Mouse (Mus musculus): Measurements from ENCODE around the gene Sufu. TPM values are rescaled to one million over a fixed set of nuclear protein-coding genes. Genes with fewer than 3 reads are reported as not detected.

Gene Sufu
- total RNA-seq, 2 experiments from 2014 or later, result 19.4 to 20.1 TPM

DNA sequence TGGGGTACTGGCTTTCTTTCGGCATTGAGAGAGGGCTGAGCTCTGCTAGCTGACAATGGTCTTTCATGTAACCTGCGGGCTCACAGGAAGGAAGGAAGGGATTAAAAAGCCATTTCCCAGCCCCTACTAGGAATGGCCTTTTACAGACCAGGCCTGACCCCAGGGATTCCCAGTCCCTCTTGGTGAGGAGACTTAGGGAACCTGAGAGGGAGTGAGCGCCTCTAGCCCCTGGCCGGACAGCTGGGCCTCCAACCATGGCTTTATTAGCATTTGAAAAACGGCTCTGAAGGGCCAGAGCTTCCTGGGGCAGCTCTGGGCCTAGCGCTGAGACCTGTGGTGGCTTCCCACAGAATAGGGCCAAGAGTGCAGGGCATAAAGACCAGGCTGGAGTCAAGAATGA, 46.8 kb downstream of the Sufu start:
- Histone ChIP-seq H3K27ac (no peak overlapping the region), H3K4me3 (no peak overlapping the region)
- TF ChIP-seq CTCF (IDR thresholded peaks at IDR 0.05), result no peak
- no peak for DNase-seq (ENCODE audit: extremely low spot score in 1 of 2, low spot score in 2 of 2)
- intact Hi-C loops (cut with DNase I), result no loop called here

DNA sequence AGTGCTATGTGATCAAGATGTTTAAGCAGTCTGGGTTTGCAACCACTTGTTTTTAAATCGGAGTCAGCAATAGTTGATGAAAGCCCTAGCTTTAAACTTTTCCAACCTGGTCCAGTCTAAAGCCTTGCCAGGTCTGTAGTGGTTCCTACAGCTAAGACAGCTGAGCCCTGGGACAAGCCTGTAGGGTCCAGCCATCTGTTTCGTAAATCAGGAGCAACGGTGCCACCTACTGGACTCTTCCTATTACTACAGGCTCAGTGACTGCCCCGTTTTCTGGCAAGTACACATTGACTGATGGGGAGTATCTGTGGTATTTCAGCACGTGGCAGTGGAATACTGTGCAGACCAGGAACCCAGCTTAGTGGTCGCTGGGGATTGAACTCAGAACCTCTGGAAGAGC, 47.5 kb downstream of the Sufu start:
- Histone ChIP-seq H3K27ac (no peak overlapping the region), H3K4me3 (no peak overlapping the region)
- peak; percentile 83 for TF ChIP-seq CTCF (IDR thresholded peaks at IDR 0.05)
- DNase-seq (ENCODE audit: extremely low spot score in 1 of 2, low spot score in 2 of 2), result peak; percentile 66 to 69
- intact Hi-C loops (cut with DNase I), result loop anchor here (1.0 kb wide), 1 partner anchor 45 kb away; no protein-coding TSS in a partner anchor

DNA sequence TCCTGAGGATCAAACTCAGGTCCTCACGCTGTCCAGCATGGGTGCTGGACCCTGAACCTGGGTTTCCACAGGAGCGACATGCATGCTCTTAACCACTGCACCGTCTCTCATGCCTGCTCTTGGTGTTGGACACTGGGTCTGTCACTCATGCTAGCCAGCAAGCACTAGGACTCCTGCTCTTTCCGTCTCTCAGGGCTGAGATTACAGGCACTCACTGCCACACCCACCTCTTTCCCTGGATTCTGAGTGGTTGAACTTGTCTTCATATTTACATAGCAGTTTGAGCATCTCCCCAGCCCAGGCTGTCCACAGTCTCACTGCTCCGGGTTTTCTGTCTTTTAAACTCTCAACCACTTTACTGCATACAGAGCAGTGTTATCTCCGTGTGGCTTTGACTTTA, 48.9 kb downstream of the Sufu start:
- no peak overlapping the region for H3K4me3 ChIP-seq
- no peak for TF ChIP-seq CTCF (IDR thresholded peaks at IDR 0.05)
- no peak for DNase-seq (ENCODE audit: extremely low spot score in 1 of 2, low spot score in 2 of 2)
- no peak overlapping the region for H3K27ac ChIP-seq
- intact Hi-C loops (cut with DNase I), result no loop called here

DNA sequence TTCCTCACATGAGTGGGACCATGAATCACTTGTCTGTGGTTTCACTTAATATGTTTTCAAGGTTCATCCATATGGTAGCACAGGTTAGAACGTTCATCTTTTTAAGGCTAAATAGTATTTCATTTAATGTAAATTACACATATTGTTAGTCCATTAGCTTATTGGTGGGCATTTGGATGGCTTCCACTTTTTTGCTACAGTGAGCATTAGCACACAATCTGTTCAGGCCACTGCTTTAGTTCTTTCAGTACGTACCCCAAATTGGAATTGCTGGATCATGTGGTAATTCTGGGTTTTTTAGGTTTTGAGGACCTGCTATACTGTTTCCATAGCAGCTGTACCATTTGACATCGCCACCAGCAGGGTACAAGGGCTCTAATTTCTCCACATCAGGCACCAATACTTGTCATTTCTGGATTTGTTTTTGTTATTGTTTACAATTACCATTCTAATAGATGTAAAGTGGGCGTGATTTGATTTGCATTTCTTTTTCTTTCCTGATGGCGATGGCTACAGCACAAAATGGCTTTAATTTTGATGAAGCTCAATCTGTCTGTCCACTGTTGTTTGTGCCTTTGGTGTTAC, 49.8 kb downstream of the Sufu start:
- intact Hi-C loops (cut with DNase I), result no loop called here
- DNase-seq (ENCODE audit: extremely low spot score in 1 of 2, low spot score in 2 of 2), result no peak
- Histone ChIP-seq H3K27ac (no peak overlapping the region), H3K4me3 (no peak overlapping the region)
- no peak for TF ChIP-seq CTCF (IDR thresholded peaks at IDR 0.05)

DNA sequence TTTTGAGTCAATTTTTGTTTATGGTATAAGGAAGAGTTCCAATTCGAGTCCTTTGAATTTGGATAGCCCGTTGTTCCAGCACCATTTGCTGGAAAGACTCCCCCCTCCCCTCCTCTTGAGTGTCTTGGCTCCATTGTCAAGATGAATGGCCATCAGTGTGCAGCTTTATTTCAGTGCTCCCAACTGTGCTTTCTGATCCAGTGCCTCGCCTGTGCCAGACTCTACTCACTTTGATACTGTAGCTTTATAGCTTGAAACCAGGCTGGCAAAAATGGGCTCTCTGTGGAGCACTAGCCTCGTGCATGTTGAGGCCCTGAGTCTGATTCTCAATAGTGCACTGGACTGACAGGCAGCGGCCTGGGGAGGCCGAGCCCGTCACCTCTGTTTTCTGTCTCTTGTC, 50.4 kb downstream of the Sufu start:
- H3K27ac ChIP-seq, result no peak overlapping the region
- intact Hi-C loops (cut with DNase I), result no loop called here
- DNase-seq (ENCODE audit: extremely low spot score in 1 of 2, low spot score in 2 of 2), result no peak
- TF ChIP-seq CTCF (IDR thresholded peaks at IDR 0.05), result no peak
- H3K4me3 ChIP-seq, result no peak overlapping the region

DNA sequence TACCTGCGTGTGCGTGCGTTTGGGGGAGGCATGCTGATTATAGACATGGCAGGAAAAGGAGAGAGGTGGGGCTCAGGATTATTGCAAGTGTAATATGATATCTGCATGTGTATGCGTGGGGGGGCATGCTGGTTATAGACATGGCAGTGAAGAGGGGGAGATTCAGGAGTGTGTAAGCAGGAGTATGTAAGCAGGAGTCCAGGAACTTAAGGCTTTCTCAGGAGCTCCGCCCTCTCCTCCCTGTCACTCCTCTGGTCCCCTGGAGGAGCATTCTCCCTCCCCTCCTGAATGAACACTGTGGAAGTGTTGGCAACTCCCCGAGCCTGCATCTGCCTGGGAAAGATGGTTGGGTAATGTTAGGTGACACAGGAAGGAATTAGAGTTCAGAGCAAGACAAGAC, 51.2 kb downstream of the Sufu start:
- intact Hi-C loops (cut with DNase I), result no loop called here
- TF ChIP-seq CTCF (IDR thresholded peaks at IDR 0.05), result no peak
- DNase-seq (ENCODE audit: extremely low spot score in 1 of 2, low spot score in 2 of 2), result no peak
- H3K4me3 ChIP-seq, result no peak overlapping the region
- H3K27ac ChIP-seq, result no peak overlapping the region

DNA sequence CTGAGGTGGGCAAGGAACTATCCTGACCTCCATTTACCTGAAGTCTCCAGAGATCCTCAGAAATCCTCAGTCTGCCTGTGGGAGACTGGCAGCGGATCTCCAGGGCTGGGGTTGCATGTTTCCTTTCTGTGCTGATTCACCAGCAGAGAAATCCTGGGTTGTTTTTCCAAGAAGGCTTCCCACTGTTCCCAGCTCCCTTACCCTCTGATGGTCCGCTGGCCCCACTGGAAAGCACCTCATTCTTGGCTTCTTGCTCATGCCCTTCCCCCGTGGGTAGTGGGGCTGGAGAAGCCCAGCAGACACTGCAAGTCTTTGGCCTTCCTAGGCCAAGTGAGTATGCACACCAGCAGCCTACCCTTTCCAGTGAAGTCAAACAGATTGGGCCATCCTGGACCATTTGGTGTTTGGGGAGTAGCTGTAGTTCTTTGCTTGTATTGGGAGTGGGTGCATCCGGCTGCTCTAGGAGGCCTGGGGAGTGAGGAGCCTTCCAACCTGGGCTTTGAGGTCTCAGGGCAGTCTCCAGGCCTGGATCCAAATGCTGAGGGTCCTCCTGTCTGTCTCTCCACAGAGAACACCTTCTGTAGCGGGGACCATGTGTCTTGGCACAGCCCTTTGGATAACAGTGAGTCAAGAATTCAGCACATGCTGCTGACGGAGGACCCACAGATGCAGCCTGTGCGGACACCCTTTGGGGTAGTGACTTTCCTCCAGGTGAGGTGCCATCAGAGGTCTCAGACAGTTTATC, 52.7 kb downstream of the Sufu start:
- H3K27ac ChIP-seq, result no peak overlapping the region
- no peak overlapping the region for H3K4me3 ChIP-seq
- TF ChIP-seq CTCF (IDR thresholded peaks at IDR 0.05), result no peak
- intact Hi-C loops (cut with DNase I), result loop anchor here (2.0 to 5.0 kb wide), 2 partner anchors 111 to 147 kb away; partner anchors contain the start of genes Cuedc2 and Nfkb2
- no peak for DNase-seq (ENCODE audit: extremely low spot score in 1 of 2, low spot score in 2 of 2)

DNA sequence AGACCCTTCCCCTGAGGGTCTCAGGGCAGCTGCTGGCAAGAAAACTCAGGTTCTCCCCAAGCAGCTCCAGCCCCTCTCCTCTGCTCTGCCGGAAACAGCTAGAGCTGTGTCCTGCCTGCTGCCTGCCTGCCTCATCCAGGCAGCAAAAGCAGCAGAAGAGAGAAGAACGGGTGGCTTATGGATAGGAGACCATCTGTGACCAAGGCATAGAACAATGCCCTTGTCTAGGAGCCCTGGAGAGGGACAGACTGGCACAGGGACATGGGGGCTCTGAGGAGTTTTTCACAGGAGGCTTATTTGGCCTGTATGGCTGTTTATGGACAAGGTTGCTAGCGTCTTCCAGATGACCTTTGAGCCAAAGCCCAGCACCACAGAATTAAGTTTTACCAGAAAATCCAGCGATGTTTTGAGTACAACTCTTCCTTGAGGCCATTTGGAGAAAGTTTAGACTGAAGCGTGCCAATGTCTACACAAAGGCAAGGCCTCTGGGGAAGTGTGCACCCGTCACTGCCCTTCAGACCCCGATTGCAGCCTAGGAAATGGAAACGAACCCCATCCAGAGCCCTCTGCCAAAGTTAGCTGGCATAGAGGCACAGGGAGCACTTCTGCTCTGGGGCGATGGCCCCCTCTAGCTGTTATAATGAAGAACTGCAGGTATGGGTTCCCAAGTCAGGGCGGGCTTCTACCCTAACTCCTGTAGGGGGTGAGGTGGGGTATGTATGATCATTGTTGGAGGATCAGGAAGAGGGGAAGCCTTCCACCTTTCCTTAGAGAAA, 55.5 kb downstream of the Sufu start:
- Histone ChIP-seq H3K4me3 (no peak overlapping the region), H3K27ac (peak overlapping the region; percentile 24; the same call in 1 of the 2 replicates)
- DNase-seq (ENCODE audit: extremely low spot score in 1 of 2, low spot score in 2 of 2), result peak; percentile 44 to 51
- intact Hi-C loops (cut with DNase I), result loop anchor here (2.0 to 5.0 kb wide), 2 partner anchors 49 to 150 kb away; partner anchors contain the start of genes Nfkb2 and Trim8
- TF ChIP-seq CTCF (IDR thresholded peaks at IDR 0.05), result peak; percentile 96

DNA sequence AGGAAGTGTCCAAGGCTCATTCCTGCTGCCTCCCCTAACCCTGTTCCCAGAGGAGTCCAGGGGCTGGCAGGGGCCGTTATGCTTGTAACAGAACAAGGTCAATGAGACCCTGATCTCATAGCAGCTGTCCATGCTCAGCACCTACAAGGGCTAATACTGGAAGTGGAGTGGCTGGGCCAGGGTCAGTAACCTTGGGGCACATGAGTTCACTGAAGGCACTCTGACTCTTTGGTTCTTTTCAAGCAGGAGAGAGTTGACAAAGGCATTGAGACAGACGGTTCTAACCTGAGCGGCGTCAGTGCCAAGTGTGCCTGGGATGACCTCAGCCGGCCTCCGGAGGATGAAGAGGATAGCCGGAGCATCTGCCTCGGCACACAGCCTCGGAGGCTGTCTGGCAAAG, 56.2 kb downstream of the Sufu start:
- no peak for DNase-seq (ENCODE audit: extremely low spot score in 1 of 2, low spot score in 2 of 2)
- Histone ChIP-seq H3K27ac (no peak overlapping the region; the same call in 1 of the 2 replicates), H3K4me3 (no peak overlapping the region)
- TF ChIP-seq CTCF (IDR thresholded peaks at IDR 0.05), result no peak
- intact Hi-C loops (cut with DNase I), result loop anchor here (2.0 to 5.0 kb wide), 2 partner anchors 48 to 151 kb away; partner anchors contain the start of genes Nfkb2 and Trim8

DNA sequence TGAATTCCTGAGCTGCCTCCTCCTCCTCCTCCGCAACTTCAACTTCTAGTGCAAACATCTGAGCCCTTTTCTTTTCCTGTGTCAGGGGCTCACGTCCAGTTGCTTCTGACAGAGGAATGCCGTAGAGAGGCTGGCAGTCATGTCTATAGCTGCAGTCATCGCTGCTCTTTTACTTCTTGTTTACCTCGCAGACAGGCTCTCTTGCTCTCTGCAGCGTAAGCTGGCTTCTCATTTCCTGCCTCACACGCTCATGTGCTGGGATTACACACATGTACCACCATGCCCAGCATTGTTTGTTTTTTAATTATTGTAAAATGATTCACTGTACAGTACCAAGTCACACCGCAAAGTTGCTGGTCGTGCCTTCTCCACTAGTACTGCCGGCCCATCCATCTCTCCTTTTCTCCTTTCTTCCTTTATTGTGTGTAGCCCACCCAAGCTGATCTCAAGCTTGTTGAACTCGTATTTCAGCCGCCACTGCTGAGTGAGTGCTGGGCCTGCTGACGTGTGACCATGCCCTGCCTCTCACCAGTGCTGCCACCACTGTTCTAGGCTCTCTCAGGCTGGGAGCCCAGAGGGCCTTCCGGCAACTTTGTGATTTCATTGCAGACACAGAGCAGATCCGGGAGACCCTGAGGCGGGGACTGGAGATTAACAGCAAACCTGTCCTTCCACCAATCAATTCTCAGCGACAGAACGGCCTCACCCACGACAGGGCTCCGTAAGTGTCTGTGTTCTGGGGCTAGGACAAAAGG, 57.6 kb downstream of the Sufu start:
- Histone ChIP-seq H3K4me3 (no peak overlapping the region), H3K27ac (peak overlapping the region; percentile 50)
- no peak for TF ChIP-seq CTCF (IDR thresholded peaks at IDR 0.05)
- no peak for DNase-seq (ENCODE audit: extremely low spot score in 1 of 2, low spot score in 2 of 2)
- intact Hi-C loops (cut with DNase I), result loop anchor here (5.0 kb wide), 1 partner anchor 152 kb away; the partner anchor contains the start of gene Nfkb2

DNA sequence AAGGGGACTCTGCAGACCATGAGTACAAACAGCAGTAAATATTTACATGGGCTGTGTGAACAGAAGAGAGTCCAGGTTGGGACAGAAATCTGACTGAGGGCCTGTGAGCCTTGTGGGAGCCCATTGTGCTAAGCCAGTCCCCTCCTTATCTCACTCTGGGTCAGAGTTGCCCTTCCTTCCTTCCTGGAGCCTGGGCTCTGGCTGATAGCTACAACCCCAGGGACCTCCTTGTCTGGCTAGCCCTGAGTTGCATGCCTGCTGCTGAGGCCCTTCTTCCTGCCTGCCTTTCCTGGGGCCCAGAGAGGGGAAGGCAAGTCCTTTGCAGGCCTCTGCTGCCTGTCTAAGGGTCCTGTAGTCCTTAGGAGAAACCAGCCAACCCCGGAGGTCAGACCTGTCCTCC, 58.3 kb downstream of the Sufu start:
- Histone ChIP-seq H3K27ac (peak overlapping the region; percentile 50), H3K4me3 (no peak overlapping the region)
- DNase-seq (ENCODE audit: extremely low spot score in 1 of 2, low spot score in 2 of 2), result no peak
- no peak for TF ChIP-seq CTCF (IDR thresholded peaks at IDR 0.05)
- intact Hi-C loops (cut with DNase I), result no loop called here
